ENCODE assay signal across 13 mouse cellular contexts in the genomic region with DNA sequence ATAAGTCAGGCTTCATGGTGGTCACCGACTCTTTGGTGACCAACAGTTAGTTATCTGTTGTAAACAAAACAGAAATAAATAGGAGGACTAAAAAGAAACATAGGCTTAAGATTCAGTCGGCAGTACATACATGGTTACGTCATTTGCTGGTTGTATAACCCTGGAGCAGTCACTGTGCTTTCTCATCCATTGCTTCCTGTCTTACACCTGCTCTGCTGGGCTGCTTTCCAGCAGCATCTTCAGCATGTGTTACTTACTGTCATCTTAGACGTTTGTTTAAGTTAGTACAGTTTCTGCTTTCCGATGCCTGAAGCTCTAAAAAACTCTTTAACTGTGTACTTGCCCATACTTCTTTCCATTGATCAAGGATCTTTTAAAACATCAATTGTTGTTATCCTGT. TPM values are rescaled to one million over a fixed set of nuclear protein-coding genes. Genes with fewer than 3 reads are reported as not detected.
DNase-seq lines count a peak whose midpoint lies in the region; ATAC-seq and TF ChIP-seq lines count a peak whose summit lies in the region.
"Had no signal": no experiment of that assay in that cellular context is flagged by ENCODE, and none has a peak within 500 bp of the region (broad histone marks: within the 10 kb centered on the region; RNA-seq: fewer than 3 reads in every experiment).

No protein-coding gene starts in this region.

- ATAC-seq in Patski: no peak

- TF ChIP-seq CTCF in Patski (IDR thresholded peaks at IDR 0.05): no peak

- DNase-seq in kidney, postnatal 10 days: peak; percentile 8
- no peak for DNase-seq in kidney, adult 18-20 months
- DNase-seq in Patski (ENCODE audit: low read depth, low spot score): peak; percentile 6
- DNase-seq in cerebellum, postnatal 25 days: peak; percentile 41 to 60
- peak; percentile 59 to 75 for DNase-seq in right cerebral cortex, adult 2 months (ENCODE audit: low spot score in 2 of 2)
- no peak for DNase-seq in spleen, postnatal 10 days (ENCODE audit: low spot score in 2 of 2)
- DNase-seq in urinary bladder, postnatal 36 days (ENCODE audit: low spot score in 2 of 2): no peak
- DNase-seq: adrenal gland, postnatal 25 days; lung, adult 2 months had no signal

- POLR2A ChIA-PET in Patski (lab: Charles Lee): interaction anchor here (1.7 kb wide), 1 partner anchor 27 kb away, joined by 3 read pairs; no protein-coding TSS in a partner anchor

- CTCF ChIA-PET in Patski (lab: Charles Lee): interaction anchor here (1.2 kb wide), 1 partner anchor 10 kb away, joined by 3 read pairs; no protein-coding TSS in a partner anchor

- in situ Hi-C loops in Patski (cut with MboI; ENCODE audit: low pct_unique_long_range_greater_than_20kb): loop anchor here (10.0 kb wide), 1 partner anchor 133 kb away; no protein-coding TSS in a partner anchor

- no peaks in the 10 kb centered on the region for H3K27me3 ChIP-seq in Patski
- H3K27me3 ChIP-seq: CH12.LX; limb, embryonic 13.5 days; midbrain, embryonic 12.5 days; neural tube, embryonic 12.5 days had no signal

RNA-seq across cellular contexts. Expression of gene Pak1, which starts 53.0 kb away (rescaled TPM):
- 14.1 TPM for polyA plus RNA-seq in Patski (2021)

Comparison
In these comparisons a context has a peak if more than half of its experiments do, and no peak if none do; other contexts are left out.
1. DNase-seq: peak in kidney, postnatal 10 days (single experiment), Patski (single experiment), cerebellum, postnatal 25 days (2 of 2) and right cerebral cortex, adult 2 months (2 of 2); none in kidney, adult 18-20 months (single experiment), spleen, postnatal 10 days (0 of 2) and urinary bladder, postnatal 36 days (0 of 2).